Mouse (Mus musculus) C2C12 (cell line): ENCODE data around the gene Klhdc9. TPM values are rescaled to one million over a fixed set of nuclear protein-coding genes. Genes with fewer than 3 reads are reported as not detected.

Source experiments
- H3K27me3 ChIP-seq: one replicate; pipeline ENCODE4 v1.6.1; 2011; ENCODE audit not compliant: control insufficient read depth, insufficient read depth, insufficient read length
- H3K36me3 ChIP-seq: one replicate; pipeline ENCODE4 v1.6.1; 2011; ENCODE audit not compliant: control insufficient read depth, insufficient read depth
- H3K4me3 ChIP-seq: one replicate; pipeline ENCODE4 v1.5.1; 2011; ENCODE audit warnings: mild to moderate bottlenecking, control low read depth; ENCODE audit not compliant: poor library complexity, insufficient read depth, severe bottlenecking
- H3K79me2 ChIP-seq: one replicate; pipeline ENCODE4 v1.6.1; 2011; ENCODE audit not compliant: control insufficient read depth, insufficient read depth
- H3K79me3 ChIP-seq: one replicate; pipeline ENCODE4 v1.6.1; 2011; ENCODE audit warnings: low read depth, control low read depth
- H3ac ChIP-seq: one replicate; pipeline ENCODE3; 2011; ENCODE audit warnings: low read depth; ENCODE audit not compliant: control insufficient read depth, insufficient read length
- CEBPB ChIP-seq: IDR thresholded peaks from one replicate; pipeline ENCODE4 v1.6.1; 2011; ENCODE audit warnings: low read depth, mild to moderate bottlenecking, control low read depth, moderate library complexity
- CTCF ChIP-seq: IDR thresholded peaks from one replicate; pipeline ENCODE4 v1.5.1; 2011; ENCODE audit not compliant: control insufficient read depth, insufficient read depth, insufficient read length
- FOSL1 ChIP-seq: IDR thresholded peaks from one replicate; pipeline ENCODE4 v1.8.0; 2011; ENCODE audit warnings: mild to moderate bottlenecking, low read length; ENCODE audit not compliant: poor library complexity, insufficient read depth, severe bottlenecking
- MAX ChIP-seq: IDR thresholded peaks from one replicate; pipeline ENCODE4 v1.6.1; 2011; ENCODE audit warnings: mild to moderate bottlenecking, control low read depth
- MYOD1 ChIP-seq: IDR thresholded peaks from one replicate; pipeline ENCODE4 v1.6.1; 2011; ENCODE audit warnings: low read depth; ENCODE audit not compliant: control insufficient read depth, insufficient read length
- MYOG ChIP-seq: IDR thresholded peaks from one replicate; pipeline ENCODE4 v1.6.1; 2011; ENCODE audit not compliant: control insufficient read depth, insufficient read length; ENCODE audit errors: extremely low read depth
- USF1 ChIP-seq: IDR thresholded peaks from one replicate; pipeline ENCODE4 v1.6.1; 2011; ENCODE audit warnings: low read depth, mild to moderate bottlenecking, control low read depth, moderate library complexity
- polyA plus RNA-seq: library from polyadenylated mRNA; unstranded; fragments of >200 nt; fragmentation: generic; extraction: Trizol; gene quantifications from one replicate; pipeline ENCODE4 v1.2.1, GENCODE M21; 2012; ENCODE audit warnings: missing spikeins

The Klhdc9 gene
- polyA plus RNA-seq, 1 experiment, result 0.05 TPM

DNA sequence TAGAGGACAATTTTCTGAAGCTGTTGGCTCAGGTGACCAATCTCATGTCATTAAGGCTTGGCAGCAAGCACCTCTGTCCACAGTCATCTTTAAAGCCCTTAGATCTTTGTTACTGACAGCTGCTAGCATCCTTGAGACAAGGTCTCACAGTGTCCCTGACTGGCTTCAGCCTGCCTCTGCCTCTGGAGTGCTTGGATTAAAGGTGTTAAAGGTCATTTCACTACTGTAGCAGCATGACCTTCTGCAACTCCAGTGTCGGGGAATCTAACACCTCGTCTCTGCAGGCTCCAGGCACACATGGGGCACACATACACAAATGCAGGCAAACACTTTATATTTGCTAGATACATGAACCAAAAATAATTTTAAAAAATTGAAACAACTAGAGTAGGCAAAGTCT, 35.0 kb downstream of the Klhdc9 start:
- Histone ChIP-seq H3ac (no peak overlapping the region), H3K4me3 (no peak overlapping the region), H3K36me3 (peaks cover 7% of the 10 kb centered on the region), H3K79me2 (peaks cover 65% of the 10 kb centered on the region), H3K79me3 (peaks cover 38% of the 10 kb centered on the region), H3K27me3 (no peaks in the 10 kb centered on the region)
- no peak for TF ChIP-seq USF1
- TF ChIP-seq MAX, result no peak
- TF ChIP-seq MYOD1, result no peak
- TF ChIP-seq MYOG, result no peak
- TF ChIP-seq CEBPB, result no peak
- TF ChIP-seq FOSL1, result no peak
- no peak for TF ChIP-seq CTCF

DNA sequence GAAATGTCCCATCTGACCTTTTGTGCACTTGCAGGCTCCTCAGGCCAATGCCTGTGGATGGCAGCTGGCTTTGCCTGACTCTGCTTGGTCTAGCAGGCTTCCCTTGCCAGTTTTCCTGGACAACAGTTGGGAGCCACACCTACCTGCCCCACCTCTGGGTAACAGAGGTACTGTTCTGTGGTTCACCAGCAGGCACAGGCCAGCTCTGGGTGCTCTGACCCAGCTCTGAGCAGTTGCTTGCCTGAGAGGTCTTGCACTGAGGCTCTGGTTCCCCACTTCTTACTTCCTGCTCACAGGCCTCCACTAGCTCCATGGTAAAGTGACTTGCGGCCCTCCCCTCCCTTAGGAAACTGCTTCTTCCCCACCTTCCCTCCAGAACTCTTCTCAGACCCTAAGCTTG, 38.6 kb downstream of the Klhdc9 start:
- H3K79me3 ChIP-seq, result peaks cover 15% of the 10 kb centered on the region
- H3ac ChIP-seq, result no peak overlapping the region
- H3K36me3 ChIP-seq, result peaks cover 7% of the 10 kb centered on the region
- no peak for TF ChIP-seq MYOD1
- no peak for TF ChIP-seq FOSL1
- no peak for TF ChIP-seq USF1
- H3K27me3 ChIP-seq, result no peaks in the 10 kb centered on the region
- peaks cover 37% of the 10 kb centered on the region for H3K79me2 ChIP-seq
- no peak overlapping the region for H3K4me3 ChIP-seq

DNA sequence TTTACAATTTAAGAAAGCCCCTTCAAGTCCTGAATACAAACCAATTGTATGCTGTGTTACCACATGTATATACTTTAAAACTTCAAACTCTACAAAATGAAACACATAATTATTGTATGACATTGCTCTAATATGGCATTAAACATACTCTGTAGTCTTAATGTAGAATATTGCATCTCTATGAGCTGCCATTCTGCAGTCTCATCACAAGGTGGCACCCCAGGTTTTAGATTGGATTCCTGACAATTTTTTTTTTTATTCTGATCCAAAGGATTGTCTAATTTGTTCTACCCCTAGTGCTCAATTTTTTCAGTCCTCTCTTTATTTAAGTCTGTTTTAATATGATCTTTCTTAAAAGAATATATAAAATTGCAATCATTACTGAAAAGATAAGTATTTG, 39.2 kb downstream of the Klhdc9 start:
- no peak for TF ChIP-seq MAX
- no peak for TF ChIP-seq CTCF
- TF ChIP-seq CEBPB, result no peak
- no peak for TF ChIP-seq USF1
- TF ChIP-seq FOSL1, result no peak
- TF ChIP-seq MYOD1, result no peak
- no peak for TF ChIP-seq MYOG
- Histone ChIP-seq H3K4me3 (no peak overlapping the region), H3K79me3 (peaks cover 13% of the 10 kb centered on the region), H3ac (no peak overlapping the region), H3K27me3 (no peaks in the 10 kb centered on the region), H3K36me3 (peaks cover 6% of the 10 kb centered on the region), H3K79me2 (peaks cover 31% of the 10 kb centered on the region)

DNA sequence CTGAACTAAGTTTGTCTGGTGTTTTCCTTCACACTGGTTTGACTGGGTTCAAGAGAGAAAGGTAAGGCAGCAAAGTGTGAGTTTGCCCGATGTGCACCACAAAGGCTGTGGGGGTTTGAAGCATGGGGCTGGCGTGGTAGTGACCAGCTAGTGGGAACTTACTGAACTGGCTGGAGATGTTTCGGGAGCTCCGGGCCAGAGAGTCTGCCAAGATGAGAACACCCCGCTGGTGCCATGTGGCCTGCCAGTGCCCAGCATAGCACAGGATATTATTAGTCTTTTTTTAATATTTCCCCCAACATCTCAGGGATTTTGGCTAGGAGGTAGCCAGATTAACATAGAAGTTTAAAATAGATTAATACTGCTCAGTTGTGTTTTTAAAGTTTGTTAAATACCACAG, 40.4 kb downstream of the Klhdc9 start:
- H3K79me2 ChIP-seq, result peaks cover 18% of the 10 kb centered on the region
- no peak overlapping the region for H3ac ChIP-seq
- no peaks in the 10 kb centered on the region for H3K27me3 ChIP-seq
- TF ChIP-seq MYOD1 (no peak), FOSL1 (no peak), MAX (no peak)
- H3K36me3 ChIP-seq, result no peaks in the 10 kb centered on the region
- H3K79me3 ChIP-seq, result peaks cover 2% of the 10 kb centered on the region
- H3K4me3 ChIP-seq, result no peak overlapping the region

DNA sequence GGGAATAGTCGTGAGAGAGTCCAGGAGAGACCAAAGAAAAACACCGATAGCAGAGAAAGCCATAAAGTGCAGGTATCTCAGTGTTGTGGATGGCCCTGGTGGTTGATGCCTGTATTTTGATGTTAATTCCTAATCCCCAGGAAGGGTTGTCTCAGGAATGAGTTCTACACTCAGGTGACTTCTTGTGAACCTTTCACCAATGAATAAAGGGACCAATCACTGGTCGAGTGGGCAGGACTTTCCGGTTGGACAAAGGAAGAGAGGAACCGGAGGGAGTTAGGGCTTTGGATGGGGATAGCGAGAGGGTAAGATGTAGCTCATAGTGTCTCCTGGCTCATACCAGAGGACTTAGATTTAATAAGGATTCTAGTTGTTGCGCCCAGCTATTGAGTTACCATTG, 40.9 kb downstream of the Klhdc9 start:
- Histone ChIP-seq H3K36me3 (no peaks in the 10 kb centered on the region), H3ac (no peak overlapping the region), H3K4me3 (no peak overlapping the region), H3K79me2 (peaks cover 14% of the 10 kb centered on the region), H3K79me3 (no peaks in the 10 kb centered on the region), H3K27me3 (no peaks in the 10 kb centered on the region)
- TF ChIP-seq MYOD1 (no peak), FOSL1 (no peak), CEBPB (no peak), MYOG (no peak), MAX (no peak), CTCF (no peak), USF1 (no peak)

DNA sequence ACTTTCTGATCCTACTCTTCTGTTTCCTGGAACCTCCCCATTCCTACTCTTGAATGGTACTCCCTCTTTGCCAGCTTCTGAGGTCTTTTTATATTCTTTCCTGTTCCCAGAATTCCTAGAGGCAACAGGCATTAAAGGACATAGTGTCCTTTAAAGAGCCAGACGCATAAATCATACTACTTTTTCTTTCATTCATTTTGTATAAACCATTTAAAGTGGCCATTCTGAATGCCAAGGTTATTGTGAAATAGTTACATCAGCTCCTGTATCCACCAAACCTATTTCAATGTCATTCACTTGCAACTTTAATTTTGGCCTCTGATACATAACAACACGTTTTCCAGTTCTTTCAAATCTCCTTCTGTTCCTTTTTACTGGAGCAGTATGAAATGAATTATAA, 51.3 kb downstream of the Klhdc9 start:
- Histone ChIP-seq H3K79me3 (no peaks in the 10 kb centered on the region), H3K4me3 (no peak overlapping the region), H3K36me3 (no peaks in the 10 kb centered on the region), H3K27me3 (no peaks in the 10 kb centered on the region), H3K79me2 (no peaks in the 10 kb centered on the region), H3ac (no peak overlapping the region)
- TF ChIP-seq FOSL1 (no peak), MYOD1 (no peak), MAX (no peak), CTCF (no peak), USF1 (no peak), CEBPB (no peak), MYOG (no peak)

Other genes with a start within 250 kb of the Klhdc9 start
- gene Cfap126, start 246.9 kb downstream of the Klhdc9 start, polyA plus RNA-seq, result 0.39 TPM
- gene Sdhc, start 210.2 kb downstream of the Klhdc9 start, polyA plus RNA-seq, result 147 TPM
- gene Mpz, start 210.1 kb downstream of the Klhdc9 start, polyA plus RNA-seq, result 0.11 TPM
- 0.13 TPM for gene Pcp4l1, start 164.5 kb downstream of the Klhdc9 start, polyA plus RNA-seq
- 0.04 TPM for gene Nr1i3, start 146.8 kb downstream of the Klhdc9 start, polyA plus RNA-seq
- gene Tomm40l, start 138.3 kb downstream of the Klhdc9 start, polyA plus RNA-seq, result 58.7 TPM
- gene Apoa2, start 135.7 kb downstream of the Klhdc9 start, polyA plus RNA-seq, result not detected
- not detected for gene Fcer1g, start 126.4 kb downstream of the Klhdc9 start, polyA plus RNA-seq
- gene Adamts4, start 110.4 kb downstream of the Klhdc9 start, polyA plus RNA-seq, result 6.7 TPM
- 227 TPM for gene Ndufs2, start 109.4 kb downstream of the Klhdc9 start, polyA plus RNA-seq
- 17.4 TPM for gene B4galt3, start 90.5 kb downstream of the Klhdc9 start, polyA plus RNA-seq
- 9.0 TPM for gene Ppox, start 79.6 kb downstream of the Klhdc9 start, polyA plus RNA-seq
- 20.6 TPM for gene Usp21, start 72.8 kb downstream of the Klhdc9 start, polyA plus RNA-seq
- gene Ufc1, start 65.8 kb downstream of the Klhdc9 start, polyA plus RNA-seq, result 100 TPM
- 44.8 TPM for gene Dedd, start 31.7 kb downstream of the Klhdc9 start, polyA plus RNA-seq
- 19.5 TPM for gene Nit1, start 15.2 kb downstream of the Klhdc9 start, polyA plus RNA-seq
- 90.9 TPM for gene Pfdn2, start 15.1 kb downstream of the Klhdc9 start, polyA plus RNA-seq
- gene Nectin4, start 9.3 kb upstream of the Klhdc9 start, polyA plus RNA-seq, result 0.06 TPM
- gene Arhgap30, start 28.2 kb upstream of the Klhdc9 start, polyA plus RNA-seq, result 0.05 TPM
- gene Usf1, start 50.5 kb upstream of the Klhdc9 start, polyA plus RNA-seq, result 70.1 TPM
- gene Tstd1, start 58.1 kb upstream of the Klhdc9 start, polyA plus RNA-seq, result 0.66 TPM
- gene F11r, start 76.7 kb upstream of the Klhdc9 start, polyA plus RNA-seq, result 3.6 TPM
- gene Alyref2, start 142.7 kb upstream of the Klhdc9 start, polyA plus RNA-seq, result 3.6 TPM
- not detected for gene Itln1, start 174.5 kb upstream of the Klhdc9 start, polyA plus RNA-seq
- not detected for gene Cd244a, start 198.4 kb upstream of the Klhdc9 start, polyA plus RNA-seq
- gene Ly9, start 246.6 kb upstream of the Klhdc9 start, polyA plus RNA-seq, result not detected